Mouse (Mus musculus): ENCODE data around the gene Cpsf2. TPM values are rescaled to one million over a fixed set of nuclear protein-coding genes. Genes with fewer than 3 reads are reported as not detected.

The Cpsf2 gene
- total RNA-seq, 1 experiment from 2014 or later, result 64.7 TPM

DNA sequence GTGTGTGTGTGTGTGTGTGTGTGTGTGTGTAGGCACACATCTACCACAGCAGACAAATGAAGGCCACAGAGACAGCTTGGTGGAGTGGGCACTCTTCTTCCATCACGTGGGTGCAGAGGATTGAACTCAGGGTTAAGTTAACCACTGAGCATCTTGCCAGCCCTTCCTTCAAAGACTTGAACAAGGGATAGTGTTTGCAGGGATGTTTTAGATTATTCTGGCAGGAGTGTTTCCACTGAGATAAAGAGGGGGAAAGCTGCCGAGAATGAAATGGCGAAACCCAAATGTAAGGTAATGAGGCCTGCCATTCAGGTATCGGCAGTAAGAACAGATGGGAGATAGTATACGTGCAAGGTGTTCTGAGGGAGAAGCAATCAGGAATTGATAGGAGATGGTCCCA, 2.4 kb downstream of the Cpsf2 start:
- no peak for ATAC-seq (ENCODE audit: extremely low read depth, insufficient number of reproducible peaks, low FRiP score, poor library complexity, severe bottlenecking)

DNA sequence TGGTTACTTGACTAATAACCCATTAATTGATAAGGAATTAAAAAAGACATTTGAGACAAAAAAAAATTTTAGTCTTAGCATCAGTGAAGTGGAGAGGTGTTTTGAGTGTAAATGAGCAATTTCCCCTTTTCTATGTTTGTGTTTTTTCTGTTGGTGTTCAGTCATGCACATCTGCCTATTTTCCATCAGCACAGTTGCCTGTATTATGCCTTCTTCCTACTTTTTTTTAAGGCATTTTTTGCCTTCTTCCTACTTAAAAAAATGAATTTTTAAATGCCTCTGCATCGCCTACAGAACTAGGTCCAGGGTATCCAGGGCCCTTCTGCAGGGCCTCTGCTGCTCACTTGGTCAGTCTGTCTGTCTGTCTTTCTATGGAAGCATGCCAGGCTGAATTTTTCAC, 2.8 kb downstream of the Cpsf2 start:
- no peak for ATAC-seq (ENCODE audit: extremely low read depth, insufficient number of reproducible peaks, low FRiP score, poor library complexity, severe bottlenecking)

DNA sequence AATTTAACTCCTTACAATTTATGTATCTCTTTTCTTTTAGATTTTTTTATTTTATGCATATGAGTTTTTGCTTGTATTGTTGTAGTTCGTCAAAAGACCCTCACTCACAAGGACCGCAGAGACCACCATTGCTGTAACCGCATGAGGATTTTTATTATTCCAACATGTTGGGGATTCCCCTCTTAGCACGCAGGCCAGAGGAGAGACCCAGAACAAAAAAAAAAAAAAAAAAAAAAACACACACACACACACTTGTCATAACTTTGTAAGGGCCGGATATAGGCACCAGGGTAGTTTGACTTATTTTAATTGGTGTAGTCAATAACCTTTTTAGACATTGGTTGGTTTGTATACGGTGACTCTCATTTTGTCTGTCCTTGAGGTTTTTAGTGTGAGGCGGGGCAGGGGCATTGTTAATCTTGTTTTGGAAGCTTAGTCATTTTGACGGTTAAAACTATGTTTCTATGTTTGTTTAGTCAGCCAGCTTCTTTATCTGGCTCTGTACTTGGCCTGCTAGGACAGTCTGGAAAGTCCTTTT, 3.5 kb downstream of the Cpsf2 start:
- ATAC-seq (ENCODE audit: extremely low read depth, insufficient number of reproducible peaks, low FRiP score, poor library complexity, severe bottlenecking), result no peak

DNA sequence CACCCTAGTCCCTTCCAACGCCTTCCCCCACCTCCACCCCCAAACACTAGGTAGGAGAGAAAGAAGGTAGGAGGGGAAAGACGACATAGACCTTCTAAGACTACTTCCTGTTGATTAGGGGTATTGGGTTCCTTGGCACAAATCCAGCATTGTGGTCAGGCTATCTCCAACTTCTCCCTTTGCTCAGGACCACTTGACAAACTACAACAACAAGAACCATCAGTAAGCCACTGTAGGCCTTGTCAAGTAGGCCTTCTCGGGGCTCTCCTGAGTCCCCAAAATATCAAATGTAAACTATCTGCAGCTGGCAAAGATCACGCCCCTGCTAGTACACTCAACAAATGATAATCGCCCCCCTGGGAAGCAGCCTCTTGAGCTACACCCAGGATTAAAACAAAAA, 4.5 kb downstream of the Cpsf2 start:
- peak; percentile 16; the same call in 1 of the 2 replicates for ATAC-seq (ENCODE audit: extremely low read depth, insufficient number of reproducible peaks, low FRiP score, poor library complexity, severe bottlenecking)

GRCm38 (mm10) chr12:101981559-101981958, 5.8 kb downstream of the Cpsf2 start:
- ATAC-seq (ENCODE audit: extremely low read depth, insufficient number of reproducible peaks, low FRiP score, poor library complexity, severe bottlenecking), result no peak

GRCm38 (mm10) chr12:101982977-101983376, 7.2 kb downstream of the Cpsf2 start:
- no peak for ATAC-seq (ENCODE audit: extremely low read depth, insufficient number of reproducible peaks, low FRiP score, poor library complexity, severe bottlenecking)

DNA sequence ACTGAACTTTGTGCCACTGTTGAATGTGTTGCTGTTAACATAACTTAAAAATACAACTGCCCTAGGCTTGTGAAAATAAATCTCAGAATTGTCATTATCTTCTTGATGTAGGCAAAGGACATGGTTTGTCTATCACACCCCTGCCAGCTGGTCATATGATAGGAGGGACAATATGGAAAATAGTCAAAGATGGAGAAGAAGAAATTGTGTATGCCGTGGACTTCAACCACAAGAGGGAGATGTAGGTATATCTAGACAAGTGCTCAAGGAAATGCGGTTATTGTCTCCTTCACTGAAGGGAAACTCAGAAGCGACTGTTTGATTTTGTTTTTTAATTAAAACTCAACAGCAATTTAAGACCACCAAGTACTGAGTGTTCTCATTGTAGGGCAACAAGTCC, 9.3 kb downstream of the Cpsf2 start:
- no peak for ATAC-seq (ENCODE audit: extremely low read depth, insufficient number of reproducible peaks, low FRiP score, poor library complexity, severe bottlenecking)

DNA sequence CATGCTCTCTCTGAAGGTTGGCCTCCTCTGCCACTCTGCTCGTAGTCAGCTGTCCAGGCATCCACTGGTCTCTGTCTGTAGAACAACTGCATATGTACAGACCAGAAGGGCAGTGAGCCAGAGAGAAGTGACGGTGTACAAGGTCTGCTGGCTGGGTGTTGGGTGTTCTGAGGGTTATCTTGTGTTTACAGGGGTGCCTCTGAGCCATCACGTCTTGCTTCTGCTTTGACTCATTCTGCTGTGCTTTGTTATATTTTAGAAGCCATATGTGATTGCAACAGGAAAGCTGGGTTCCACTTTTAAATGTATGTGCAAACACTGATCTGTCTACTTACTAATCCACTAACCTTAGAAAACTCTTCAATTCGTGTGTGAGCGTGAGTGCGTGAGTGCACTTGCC, 11.9 kb downstream of the Cpsf2 start:
- ATAC-seq (ENCODE audit: extremely low read depth, insufficient number of reproducible peaks, low FRiP score, poor library complexity, severe bottlenecking), result no peak

- peak; percentile 78; the same call in 1 of the 2 replicates for ATAC-seq (ENCODE audit: extremely low read depth, insufficient number of reproducible peaks, low FRiP score, poor library complexity, severe bottlenecking)
Measured at GRCm38 (mm10) chr12:101994576-101995467, 19.0 kb downstream of the Cpsf2 start.

DNA sequence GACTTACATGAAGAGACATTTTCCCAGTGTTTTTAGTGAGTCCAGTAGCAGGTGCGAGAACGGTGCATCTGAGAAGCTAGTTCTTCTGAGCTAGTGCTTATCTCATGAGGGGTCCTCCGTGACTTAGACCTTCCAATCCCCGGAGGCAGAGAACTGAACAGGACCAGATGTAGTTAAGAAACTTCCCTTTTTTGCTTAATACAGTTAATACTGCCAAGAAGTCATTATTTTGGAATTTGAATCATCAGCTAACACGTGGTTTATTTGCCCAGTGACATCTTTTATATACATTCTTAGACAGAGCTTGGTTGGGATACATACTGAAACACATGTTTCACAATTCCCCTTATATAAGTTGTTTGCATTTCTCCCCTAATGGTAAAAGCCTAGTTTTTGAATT, 23.1 kb downstream of the Cpsf2 start:
- no peak for ATAC-seq (ENCODE audit: extremely low read depth, insufficient number of reproducible peaks, low FRiP score, poor library complexity, severe bottlenecking)

DNA sequence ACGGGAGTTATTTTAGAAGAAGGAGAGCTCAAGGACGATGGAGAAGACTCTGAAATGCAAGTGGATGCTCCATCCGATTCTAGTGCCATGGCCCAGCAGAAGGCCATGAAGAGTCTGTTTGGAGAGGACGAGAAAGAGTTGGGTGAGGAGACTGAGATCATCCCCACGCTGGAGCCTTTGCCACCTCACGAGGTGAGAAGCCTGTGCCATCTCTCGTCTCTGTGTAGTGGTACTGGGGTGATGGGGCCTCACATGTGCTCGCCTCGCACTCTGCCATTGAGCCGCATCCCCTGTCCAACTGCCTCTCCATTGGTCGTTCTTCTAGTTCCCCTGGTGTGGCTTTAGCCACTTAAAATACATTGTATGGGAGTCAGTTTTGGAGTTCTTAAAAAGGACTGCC, 25.0 kb downstream of the Cpsf2 start:
- ATAC-seq (ENCODE audit: extremely low read depth, insufficient number of reproducible peaks, low FRiP score, poor library complexity, severe bottlenecking), result no peak

GRCm38 (mm10) chr12:102008111-102008977, 32.6 kb downstream of the Cpsf2 start:
- no peak for ATAC-seq (ENCODE audit: extremely low read depth, insufficient number of reproducible peaks, low FRiP score, poor library complexity, severe bottlenecking)

GRCm38 (mm10) chr12:102009551-102009950, 33.8 kb downstream of the Cpsf2 start:
- no peak for ATAC-seq (ENCODE audit: extremely low read depth, insufficient number of reproducible peaks, low FRiP score, poor library complexity, severe bottlenecking)

GRCm38 (mm10) chr12:102014411-102014810, 38.6 kb downstream of the Cpsf2 start:
- ATAC-seq (ENCODE audit: extremely low read depth, insufficient number of reproducible peaks, low FRiP score, poor library complexity, severe bottlenecking), result no peak

GRCm38 (mm10) chr12:102015127-102015526, 39.3 kb downstream of the Cpsf2 start:
- no peak for ATAC-seq (ENCODE audit: extremely low read depth, insufficient number of reproducible peaks, low FRiP score, poor library complexity, severe bottlenecking)

DNA sequence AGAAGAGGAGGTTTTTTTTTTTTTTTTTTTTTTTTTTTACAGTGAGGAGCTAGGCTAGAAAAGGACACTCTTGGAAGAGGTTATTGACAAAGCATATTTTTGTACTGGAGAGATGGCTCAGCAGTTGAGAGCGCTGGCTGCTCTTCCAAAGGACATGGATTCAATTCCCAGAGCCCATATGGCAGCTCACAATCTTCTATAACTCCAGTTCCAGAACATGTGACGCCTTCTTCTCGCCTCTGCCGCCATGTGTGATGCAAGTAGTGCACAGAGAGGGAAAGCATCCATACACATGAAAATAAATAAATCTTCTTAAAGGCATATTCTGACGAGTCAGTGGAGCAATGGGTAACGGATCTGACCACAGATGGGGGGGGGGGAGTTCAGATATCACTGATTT, 46.1 kb downstream of the Cpsf2 start:
- no peak for ATAC-seq (ENCODE audit: extremely low read depth, insufficient number of reproducible peaks, low FRiP score, poor library complexity, severe bottlenecking)

DNA sequence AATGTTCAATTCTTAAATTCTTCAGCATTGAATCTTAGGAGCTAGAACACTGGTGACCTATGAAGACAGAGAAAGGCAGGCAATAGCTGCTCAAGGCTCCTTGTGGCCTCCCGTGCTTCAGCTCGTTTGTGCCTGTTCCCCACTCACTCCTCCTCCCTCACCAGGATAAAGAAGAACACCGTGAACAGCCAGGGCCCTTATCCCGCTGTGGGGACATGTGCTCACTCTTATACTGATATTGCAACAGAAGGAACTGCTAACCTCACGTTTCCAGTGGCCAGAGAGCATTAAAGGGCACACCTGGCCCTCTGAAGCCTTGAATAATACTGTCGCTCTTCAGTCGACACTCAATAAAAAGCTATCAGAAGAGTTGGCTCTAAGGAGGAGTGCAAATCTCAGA, 53.4 kb downstream of the Cpsf2 start:
- ATAC-seq (ENCODE audit: extremely low read depth, insufficient number of reproducible peaks, low FRiP score, poor library complexity, severe bottlenecking), result no peak

GRCm38 (mm10) chr12:102029892-102030446, 54.2 kb downstream of the Cpsf2 start:
- no peak for ATAC-seq (ENCODE audit: extremely low read depth, insufficient number of reproducible peaks, low FRiP score, poor library complexity, severe bottlenecking)

- ATAC-seq (ENCODE audit: extremely low read depth, insufficient number of reproducible peaks, low FRiP score, poor library complexity, severe bottlenecking), result no peak
Measured at GRCm38 (mm10) chr12:102034934-102035333, 59.1 kb downstream of the Cpsf2 start.

All from neutrophil, adult 5-6 weeks (primary cell).